Mouse (Mus musculus) megakaryocyte progenitor cell, adult 5-6 weeks (primary cell): ENCODE data around the gene Gsdma2. TPM values are rescaled to one million over a fixed set of nuclear protein-coding genes. Genes with fewer than 3 reads are reported as not detected.
"Not testable (repeated sequence)": the region's sequence is repeated elsewhere in the genome, so short reads cannot be mapped to it uniquely, and the experiment has no call there.

ENCODE experiments used
- ATAC-seq: replicated peaks from 2 replicates; pipeline ENCODE4 v1.8.0; 2016; ENCODE audit warnings: mild to moderate bottlenecking, moderate TSS enrichment, inconsistent platforms; ENCODE audit not compliant: poor library complexity
- total RNA-seq, 2 experiments: library from RNA; stranded (forward) in 1 of 2; stranded (reverse) in 1 of 2; fragments of 157-497, 149-512 nt in 1 of 2; fragments of 200-1000 nt in 1 of 2; gene quantifications; 2 replicates each; pipeline versions ENCODE4 v1.2.3 to v1.2.4; 2015 to 2017

Gene Gsdma2
- total RNA-seq, 2 experiments from 2014 or later, result not detected

GRCm38 (mm10) chr11:98664091-98664490 lies 17.5 kb downstream of the Gsdma2 start, which contains the start of gene Gsdma:
Gsdma (plus strand) TSS chr11:98664351.
- no peak for ATAC-seq

GRCm38 (mm10) chr11:98668984-98669383 lies 22.4 kb downstream of the Gsdma2 start:
- ATAC-seq, result no peak

- 0 out of 2 replicates have a peak, but pooled peaks have one; percentile 8 for ATAC-seq
Measured at GRCm38 (mm10) chr11:98671284-98671815, 24.8 kb downstream of the Gsdma2 start.

GRCm38 (mm10) chr11:98671857-98672256 lies 25.3 kb downstream of the Gsdma2 start:
- peak; percentile 70; the same call in 1 of the 2 replicates for ATAC-seq

GRCm38 (mm10) chr11:98672482-98672881 lies 25.9 kb downstream of the Gsdma2 start:
- no peak for ATAC-seq

GRCm38 (mm10) chr11:98673136-98673535 lies 26.6 kb downstream of the Gsdma2 start:
- ATAC-seq, result peak; percentile 88

- ATAC-seq, result no peak
Measured at GRCm38 (mm10) chr11:98675829-98676363, 29.3 kb downstream of the Gsdma2 start.

- ATAC-seq, result no peak
Measured at GRCm38 (mm10) chr11:98680023-98680422, 33.5 kb downstream of the Gsdma2 start.

- not testable (repeated sequence) for ATAC-seq
Measured at GRCm38 (mm10) chr11:98680595-98680994, 34.0 kb downstream of the Gsdma2 start.

- no peak for ATAC-seq
Measured at GRCm38 (mm10) chr11:98681186-98681585, 34.6 kb downstream of the Gsdma2 start.

- peak; percentile 94 for ATAC-seq
Measured at GRCm38 (mm10) chr11:98681786-98682745, 35.5 kb downstream of the Gsdma2 start, which contains the start of gene Psmd3. Psmd3 (plus strand) TSS chr11:98682554.

- no peak for ATAC-seq
Measured at GRCm38 (mm10) chr11:98682811-98683210, 36.3 kb downstream of the Gsdma2 start.

- ATAC-seq, result no peak
Measured at GRCm38 (mm10) chr11:98685642-98686041, 39.1 kb downstream of the Gsdma2 start.

GRCm38 (mm10) chr11:98686976-98687375 lies 40.4 kb downstream of the Gsdma2 start:
- no peak for ATAC-seq

- ATAC-seq, result no peak
Measured at GRCm38 (mm10) chr11:98688009-98688408, 41.5 kb downstream of the Gsdma2 start.

- ATAC-seq, result peak; percentile 39; the same call in 1 of the 2 replicates
Measured at GRCm38 (mm10) chr11:98693201-98693600, 46.6 kb downstream of the Gsdma2 start.

GRCm38 (mm10) chr11:98693746-98694145 lies 47.2 kb downstream of the Gsdma2 start:
- no peak for ATAC-seq

- ATAC-seq, result no peak
Measured at GRCm38 (mm10) chr11:98694301-98694700, 47.7 kb downstream of the Gsdma2 start.

GRCm38 (mm10) chr11:98695408-98695807 lies 48.8 kb downstream of the Gsdma2 start:
- ATAC-seq, result no peak

- no peak for ATAC-seq
Measured at GRCm38 (mm10) chr11:98696454-98697216, 50.1 kb downstream of the Gsdma2 start.

- ATAC-seq, result no peak
Measured at GRCm38 (mm10) chr11:98697225-98697624, 50.7 kb downstream of the Gsdma2 start.
